Mouse (Mus musculus) E14TG2a.4 (cell line): ENCODE measurements around the gene Polr3e.
"Not testable (repeated sequence)": the region's sequence is repeated elsewhere in the genome, so short reads cannot be mapped to it uniquely, and the experiment has no call there.

Experiments used
- H3K27me3 ChIP-seq: 2 replicates; pipeline ENCODE4 v1.6.1; 2014; ENCODE audit warnings: low read length, control low read depth; ENCODE audit not compliant: insufficient read depth
- H3K36me3 ChIP-seq: 2 replicates; pipeline ENCODE4 v1.6.1; 2014; ENCODE audit warnings: low read length, control low read depth; ENCODE audit not compliant: insufficient read depth
- H3K4me1 ChIP-seq: replicated peaks from 2 replicates; pipeline ENCODE4 v1.6.1; 2014; ENCODE audit warnings: low read depth, low read length, control low read depth
- H3K4me3 ChIP-seq: replicated peaks from 2 replicates; pipeline ENCODE4 v1.5.1; 2014; ENCODE audit warnings: mild to moderate bottlenecking, low read length
- H3K9me3 ChIP-seq: 2 replicates; pipeline ENCODE4 v1.6.1; 2014; ENCODE audit warnings: low read length, control low read depth
- CTCF ChIP-seq: conservative IDR thresholded peaks from 2 replicates; pipeline ENCODE4 v1.5.1; 2014; ENCODE audit warnings: low read length
- NANOG ChIP-seq: IDR thresholded peaks from 2 replicates; pipeline ENCODE4 v1.6.1; 2014; ENCODE audit warnings: borderline replicate concordance, low read length, mixed read lengths
- POU5F1 ChIP-seq: IDR thresholded peaks from 2 replicates; pipeline ENCODE4 v1.6.1; 2014; ENCODE audit warnings: low read length, borderline replicate concordance

Gene Polr3e

GRCm38 (mm10) chr7:120897054-120897453, 20.5 kb upstream of the Polr3e start:
- Histone ChIP-seq H3K4me1 (peaks cover 28% of the 10 kb centered on the region), H3K36me3 (peaks cover 15% of the 10 kb centered on the region), H3K4me3 (no peak overlapping the region), H3K27me3 (no peaks in the 10 kb centered on the region), H3K9me3 (no peaks in the 10 kb centered on the region)
- no peak for TF ChIP-seq CTCF
- no peak for TF ChIP-seq POU5F1
- no peak for TF ChIP-seq NANOG

GRCm38 (mm10) chr7:120897711-120898335, 19.7 kb upstream of the Polr3e start:
- no peak overlapping the region for H3K4me3 ChIP-seq
- TF ChIP-seq CTCF (no peak), NANOG (no peak), POU5F1 (no peak)
- H3K27me3 ChIP-seq = no peaks in the 10 kb centered on the region
- H3K4me1 ChIP-seq = peaks cover 31% of the 10 kb centered on the region
- peaks cover 15% of the 10 kb centered on the region for H3K36me3 ChIP-seq
- H3K9me3 ChIP-seq = no peaks in the 10 kb centered on the region

GRCm38 (mm10) chr7:120900191-120900590, 17.4 kb upstream of the Polr3e start:
- H3K36me3 ChIP-seq = peaks cover 28% of the 10 kb centered on the region
- TF ChIP-seq CTCF = no peak
- no peak for TF ChIP-seq POU5F1
- no peak for TF ChIP-seq NANOG
- H3K4me3 ChIP-seq = no peak overlapping the region
- no peaks in the 10 kb centered on the region for H3K9me3 ChIP-seq
- H3K4me1 ChIP-seq = peaks cover 31% of the 10 kb centered on the region
- no peaks in the 10 kb centered on the region for H3K27me3 ChIP-seq

GRCm38 (mm10) chr7:120901701-120902100, 15.8 kb upstream of the Polr3e start:
- Histone ChIP-seq H3K4me1 (peaks cover 31% of the 10 kb centered on the region), H3K4me3 (no peak overlapping the region), H3K9me3 (no peaks in the 10 kb centered on the region), H3K27me3 (peaks cover 4% of the 10 kb centered on the region; the same call in 1 of the 2 replicates), H3K36me3 (peaks cover 21% of the 10 kb centered on the region; the same call in 1 of the 2 replicates)
- TF ChIP-seq NANOG (peak; percentile 47), CTCF (no peak)

GRCm38 (mm10) chr7:120902931-120903330, 14.6 kb upstream of the Polr3e start:
- no peak overlapping the region for H3K4me3 ChIP-seq
- TF ChIP-seq CTCF (no peak), NANOG (no peak), POU5F1 (no peak)
- peaks cover 16% of the 10 kb centered on the region; the same call in 1 of the 2 replicates for H3K36me3 ChIP-seq
- H3K4me1 ChIP-seq = peaks cover 33% of the 10 kb centered on the region
- peaks cover 4% of the 10 kb centered on the region; the same call in 1 of the 2 replicates for H3K27me3 ChIP-seq
- no peaks in the 10 kb centered on the region for H3K9me3 ChIP-seq

GRCm38 (mm10) chr7:120910172-120910571, 7.4 kb upstream of the Polr3e start:
- peak; percentile 67 for TF ChIP-seq CTCF
- not testable (repeated sequence) for H3K9me3 ChIP-seq, H3K27me3 ChIP-seq, H3K4me3 ChIP-seq, H3K36me3 ChIP-seq
- peaks cover 16% of the 10 kb centered on the region for H3K4me1 ChIP-seq

GRCm38 (mm10) chr7:120911268-120911667, 6.3 kb upstream of the Polr3e start:
- H3K27me3 ChIP-seq, H3K36me3 ChIP-seq, H3K9me3 ChIP-seq, H3K4me3 ChIP-seq: not testable (repeated sequence)
- peaks cover 21% of the 10 kb centered on the region for H3K4me1 ChIP-seq

- no peak overlapping the region for H3K4me3 ChIP-seq
- TF ChIP-seq NANOG = no peak
- no peak for TF ChIP-seq CTCF
- TF ChIP-seq POU5F1 = no peak
- H3K9me3 ChIP-seq = no peaks in the 10 kb centered on the region
- peaks cover 25% of the 10 kb centered on the region for H3K4me1 ChIP-seq
- peaks cover under 1% of the 10 kb centered on the region; the same call in 1 of the 2 replicates for H3K27me3 ChIP-seq
- H3K36me3 ChIP-seq = no peaks in the 10 kb centered on the region
These were observed 4.2 kb upstream of the Polr3e start for GRCm38 (mm10) chr7:120913332-120913731.

- Histone ChIP-seq H3K27me3 (no peaks in the 10 kb centered on the region), H3K4me3 (no peak overlapping the region), H3K36me3 (peaks cover 20% of the 10 kb centered on the region), H3K9me3 (no peaks in the 10 kb centered on the region), H3K4me1 (peaks cover 53% of the 10 kb centered on the region)
- TF ChIP-seq POU5F1 (no peak), CTCF (no peak), NANOG (no peak)
These were observed 1.2 kb upstream of the Polr3e start for GRCm38 (mm10) chr7:120916262-120916875.
